Mouse (Mus musculus): Measurements from ENCODE around the gene Etfa.

The Etfa gene

DNA sequence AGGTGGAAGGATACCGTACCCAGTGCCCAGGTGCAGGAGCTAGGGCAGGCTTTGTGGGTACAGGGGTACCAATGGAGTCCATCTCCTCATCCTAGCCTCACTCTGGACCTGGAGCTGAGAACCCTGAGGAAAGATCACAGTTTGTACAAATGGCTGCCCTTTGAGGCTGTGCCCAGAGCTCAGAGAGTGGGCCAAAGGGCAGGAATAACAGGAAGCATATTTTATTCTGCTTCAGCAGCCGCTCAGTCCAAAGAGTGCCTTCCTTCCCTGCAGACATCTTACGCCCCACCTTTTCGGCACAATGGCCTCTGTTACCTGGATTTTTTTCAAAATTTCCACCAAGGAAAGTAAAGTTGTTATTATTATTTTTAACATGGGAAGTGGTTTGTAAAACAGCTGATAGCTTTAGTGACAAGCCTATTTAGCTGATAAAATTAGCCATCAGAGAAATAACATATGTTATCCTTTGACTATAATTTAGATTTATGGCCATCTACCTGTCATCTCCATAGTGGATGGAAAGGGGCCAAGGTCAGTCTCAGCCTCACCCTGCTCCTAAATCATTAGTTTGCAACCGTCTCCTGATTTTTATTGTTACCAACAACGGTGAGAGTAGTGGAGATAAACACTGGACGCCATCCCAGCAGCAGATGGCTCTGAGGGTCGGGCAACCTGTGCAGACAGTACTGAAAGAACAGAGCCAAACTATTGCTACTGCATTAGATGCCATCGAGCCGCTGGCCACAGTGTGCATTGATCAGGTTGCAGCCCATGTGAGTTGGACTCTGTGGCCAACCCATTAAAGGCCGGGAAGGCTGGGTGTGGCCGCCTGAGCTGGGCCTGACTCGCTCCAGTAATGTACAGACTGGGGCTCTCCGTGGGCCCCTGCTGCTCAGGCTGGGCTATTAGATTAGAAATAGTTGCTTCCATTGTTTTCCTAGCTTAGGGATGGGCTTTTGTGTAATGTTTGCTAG lies 88.3 kb downstream of the Etfa start:
- DNase-seq (ENCODE audit: low spot score in 2 of 2), result no peak

DNA sequence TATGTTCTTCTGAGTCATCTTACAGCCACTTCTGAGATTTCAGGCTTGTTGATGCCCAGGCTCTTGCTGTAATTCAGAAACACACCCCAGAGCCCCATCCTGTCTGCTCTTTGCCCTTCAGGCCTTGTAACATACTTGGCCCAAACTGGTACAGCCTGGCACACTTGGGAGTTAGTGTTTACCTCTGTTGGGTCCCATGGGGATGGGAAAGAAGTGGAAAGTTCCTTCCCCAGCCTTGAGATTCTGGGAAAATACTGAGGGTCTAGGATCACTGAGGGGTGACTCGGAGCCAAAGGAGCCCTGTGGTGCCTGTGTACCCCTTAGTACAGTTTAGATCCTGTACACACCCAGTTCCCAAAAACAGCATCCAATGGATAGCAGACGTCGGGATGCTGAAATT lies 90.3 kb downstream of the Etfa start:
- no peak for DNase-seq (ENCODE audit: low spot score in 2 of 2)

DNA sequence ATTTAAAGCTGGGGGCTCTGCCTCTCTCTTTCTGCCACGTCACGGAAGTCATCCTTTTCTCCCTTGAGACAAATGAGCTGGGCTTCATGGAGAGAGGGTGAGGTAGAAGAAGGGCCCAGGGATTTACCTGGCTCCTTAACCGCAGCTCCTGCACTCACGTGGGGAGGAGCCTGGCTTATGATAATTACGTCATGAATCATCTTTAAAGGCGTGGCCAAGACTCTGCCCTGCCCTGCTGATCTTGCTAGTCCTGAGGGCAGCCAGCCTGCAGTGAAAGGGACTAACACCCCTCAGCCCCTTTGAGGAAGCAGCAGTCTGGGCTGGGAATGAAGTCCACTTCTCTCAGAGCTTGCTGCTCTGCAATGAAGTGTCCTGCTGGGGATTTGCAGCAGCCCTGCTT lies 100.9 kb downstream of the Etfa start:
- DNase-seq (ENCODE audit: low spot score in 2 of 2), result no peak

- no peak for DNase-seq (ENCODE audit: low spot score in 2 of 2)
Observed at GRCm38 (mm10) chr9:55410430-55410829, 101.6 kb downstream of the Etfa start.

DNA sequence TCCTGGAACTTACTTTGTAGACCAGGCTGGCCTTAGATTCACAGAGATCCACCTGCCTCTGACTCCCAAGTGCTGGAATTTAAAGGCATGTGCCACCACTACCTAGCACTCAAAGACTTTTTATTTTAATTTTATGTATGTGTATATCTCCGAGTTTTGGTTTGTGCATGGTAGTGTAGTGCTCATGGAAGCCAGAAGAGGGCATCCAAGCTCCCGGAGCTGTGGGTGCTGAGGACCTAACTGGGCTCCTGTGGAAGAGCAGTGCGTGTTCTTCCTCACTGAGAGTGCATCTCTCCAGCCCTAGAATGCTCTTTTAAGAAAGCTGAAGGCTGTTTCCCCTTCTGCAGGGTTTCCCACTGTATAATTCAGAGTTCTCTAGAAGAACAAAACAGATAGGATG lies 102.2 kb downstream of the Etfa start:
- DNase-seq (ENCODE audit: low spot score in 2 of 2), result no peak

GRCm38 (mm10) chr9:55408851-55409250 lies 103.2 kb downstream of the Etfa start:
- no peak for DNase-seq (ENCODE audit: low spot score in 2 of 2)

DNA sequence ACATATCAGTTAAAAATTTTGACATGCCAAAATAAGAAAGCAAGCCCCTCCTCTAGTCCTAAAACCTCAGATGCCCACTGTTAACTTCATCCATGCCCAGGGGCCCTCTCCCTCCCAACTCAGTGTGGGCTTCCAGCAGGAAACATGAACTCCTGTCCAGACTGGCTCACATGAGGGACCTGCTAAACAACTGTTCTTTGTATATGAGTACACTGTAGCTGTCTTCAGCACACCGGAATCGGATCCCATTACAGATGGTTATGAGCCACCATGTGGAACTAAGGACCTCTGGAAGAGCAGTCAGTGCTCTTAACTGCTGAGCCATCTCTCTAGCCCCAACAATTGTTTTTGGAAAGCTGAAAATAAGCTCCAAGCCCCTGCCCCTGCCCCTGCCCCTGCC lies 105.3 kb downstream of the Etfa start:
- no peak for DNase-seq (ENCODE audit: low spot score in 2 of 2)

- no peak for DNase-seq (ENCODE audit: low spot score in 2 of 2)
Observed at GRCm38 (mm10) chr9:55404976-55405702, 106.9 kb downstream of the Etfa start.

Measured in spleen, postnatal 14 days (tissue).